ENCODE assay signal across 15 mouse cellular contexts in the genomic region with DNA sequence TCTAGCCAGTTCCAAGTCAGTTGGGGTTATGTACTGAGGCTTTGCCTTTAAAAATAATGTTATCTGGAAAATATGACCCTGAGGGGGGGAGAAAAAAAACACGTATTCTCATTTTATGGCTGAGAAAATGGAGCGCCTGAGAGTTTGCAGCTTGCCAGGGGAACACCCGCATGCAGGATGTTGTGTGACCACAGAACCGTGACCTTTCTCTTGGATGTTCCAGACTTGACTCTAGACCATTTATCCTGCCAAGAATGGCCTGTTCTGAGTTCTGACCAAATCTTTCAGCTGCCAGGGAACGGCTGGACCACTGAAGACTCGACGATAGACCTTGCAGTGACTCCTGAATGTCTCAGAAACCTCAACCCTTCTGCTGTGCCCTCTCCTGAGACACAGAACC. TPM values are rescaled to one million over a fixed set of nuclear protein-coding genes. Genes with fewer than 3 reads are reported as not detected.
DNase-seq lines count a peak whose midpoint lies in the region; ATAC-seq lines count a peak whose summit lies in the region.
"Had no signal": no experiment of that assay in that cellular context is flagged by ENCODE, and none has a peak within 500 bp of the region (broad histone marks: within the 10 kb centered on the region; RNA-seq: fewer than 3 reads in every experiment).

No protein-coding gene starts in this region.

- H3K27ac ChIP-seq in kidney, embryonic 14.5 days (ENCODE audit: low read depth, low read length) = no peak overlapping the region
- no peak overlapping the region for H3K27ac ChIP-seq in midbrain, embryonic 13.5 days
- H3K27ac ChIP-seq: forebrain, embryonic 13.5 days; hindbrain, postnatal 0 days; macrophage; stomach, embryonic 15.5 days had no signal

- peaks cover 8% of the 10 kb centered on the region; the same call in 1 of the 2 replicates for H3K4me1 ChIP-seq in kidney, embryonic 14.5 days (ENCODE audit: control insufficient read depth, insufficient read depth, low read length)
- peaks cover 4% of the 10 kb centered on the region; the same call in 1 of the 2 replicates for H3K4me1 ChIP-seq in midbrain, embryonic 13.5 days (replicated peaks)
- H3K4me1 ChIP-seq: forebrain, embryonic 13.5 days had no signal

- 40% methylated on average over 7 of the region's 7 CpGs for WGBS in kidney, embryonic 14.5 days
- WGBS in midbrain, embryonic 13.5 days = 85% methylated on average over 7 of the region's 7 CpGs

- no peaks in the 10 kb centered on the region for H3K9me3 ChIP-seq in kidney, embryonic 14.5 days (ENCODE audit: control insufficient read depth, low read length)
- H3K9me3 ChIP-seq in midbrain, embryonic 13.5 days = no peaks in the 10 kb centered on the region
- H3K9me3 ChIP-seq: forebrain, embryonic 13.5 days; stomach, embryonic 15.5 days had no signal

- peak; percentile 55 for DNase-seq in kidney, adult 18-20 months
- DNase-seq in heart, adult 9 months (ENCODE audit: low spot score in 2 of 2) = peak; percentile 77 to 82
- peak; percentile 49 to 58 for DNase-seq in heart, postnatal 36 days
- peak; percentile 26 for DNase-seq in lung, postnatal 25 days (ENCODE audit: low spot score)
- no peak for DNase-seq in urinary bladder, postnatal 36 days (ENCODE audit: low spot score in 2 of 2)

- H3K9ac ChIP-seq in kidney, embryonic 14.5 days (ENCODE audit: low read depth, low read length) = no peak overlapping the region
- H3K9ac ChIP-seq in midbrain, embryonic 13.5 days (replicated peaks) = no peak overlapping the region
- H3K9ac ChIP-seq: forebrain, embryonic 13.5 days; stomach, embryonic 15.5 days had no signal

- intact Hi-C loops in heart, postnatal 36 days (cut with DNase I) = loop anchor here (2.0 kb wide), 1 partner anchor 68 kb away; a partner anchor contains a TSS

- ATAC-seq in kidney, embryonic 14.5 days (ENCODE audit: low FRiP score, low TSS enrichment) = no peak
- no peak for ATAC-seq in midbrain, embryonic 13.5 days
- ATAC-seq: forebrain, embryonic 13.5 days; hindbrain, postnatal 0 days had no signal

- H3K4me2 ChIP-seq in kidney, embryonic 14.5 days (replicated peaks; ENCODE audit: low read depth, low read length) = no peak overlapping the region
- H3K4me2 ChIP-seq in midbrain, embryonic 13.5 days (replicated peaks) = no peak overlapping the region
- H3K4me2 ChIP-seq: forebrain, embryonic 13.5 days; stomach, embryonic 15.5 days had no signal

- H3K36me3 ChIP-seq in kidney, embryonic 14.5 days (ENCODE audit: control insufficient read depth, insufficient read depth, low read length) = no peaks in the 10 kb centered on the region
- peaks cover 3% of the 10 kb centered on the region for H3K36me3 ChIP-seq in midbrain, embryonic 13.5 days
- H3K36me3 ChIP-seq: stomach, embryonic 15.5 days had no signal

- H3K27me3 ChIP-seq in kidney, embryonic 14.5 days (ENCODE audit: control insufficient read depth, insufficient read depth, low read length) = no peaks in the 10 kb centered on the region
- no peaks in the 10 kb centered on the region for H3K27me3 ChIP-seq in midbrain, embryonic 13.5 days
- H3K27me3 ChIP-seq: forebrain, embryonic 13.5 days; stomach, embryonic 15.5 days had no signal

- H3K4me3 ChIP-seq in kidney, embryonic 14.5 days (ENCODE audit: low read length) = no peak overlapping the region
- H3K4me3 ChIP-seq in midbrain, embryonic 13.5 days (replicated peaks) = no peak overlapping the region
- H3K4me3 ChIP-seq: forebrain, embryonic 13.5 days; stomach, embryonic 15.5 days had no signal

RNA-seq across cellular contexts. Expression of a gene that starts 11.9 kb away (rescaled TPM):
- 0.38 and 0.43 TPM in 2 replicates for polyA plus RNA-seq in kidney, embryonic 14.5 days (2014; fragmentation: Nextera tagmentation; extraction: Ambion mirVana)
- 10 to 100 TPM; 68.3 to 69.5 TPM for total RNA-seq in heart, postnatal 36 days (2021)
- polyA plus RNA-seq in midbrain, embryonic 13.5 days (2015; fragmentation: Nextera tagmentation; extraction: Ambion mirVana) = 0.32 and 0.40 TPM in 2 replicates

RNA-seq across cellular contexts. Expression of a gene that starts 24.9 kb away (rescaled TPM):
- 5.1 and 8.4 TPM in 2 replicates for polyA plus RNA-seq in kidney, embryonic 14.5 days (2014; fragmentation: Nextera tagmentation; extraction: Ambion mirVana)
- total RNA-seq in heart, postnatal 36 days (2021) = 1 to 10 TPM; 1.7 to 1.9 TPM
- polyA plus RNA-seq in midbrain, embryonic 13.5 days (2015; fragmentation: Nextera tagmentation; extraction: Ambion mirVana) = 45.3 and 46.4 TPM in 2 replicates
- total RNA-seq: neutrophil, adult 5-6 weeks had no signal
- polyA plus RNA-seq: macrophage had no signal

RNA-seq across cellular contexts. Expression of a gene that starts 35.1 kb away (rescaled TPM):
- 6.9 and 10.3 TPM in 2 replicates for polyA plus RNA-seq in kidney, embryonic 14.5 days (2014; fragmentation: Nextera tagmentation; extraction: Ambion mirVana)
- 1 to 10 TPM; 2.1 to 3.1 TPM for total RNA-seq in heart, postnatal 36 days (2021)
- polyA plus RNA-seq in midbrain, embryonic 13.5 days (2015; fragmentation: Nextera tagmentation; extraction: Ambion mirVana) = 24.5 and 26.7 TPM in 2 replicates
- total RNA-seq: neutrophil, adult 5-6 weeks had no signal
- polyA plus RNA-seq: macrophage had no signal

RNA-seq across cellular contexts. Expression of a gene that starts 47.9 kb away (rescaled TPM):
- polyA plus RNA-seq in kidney, embryonic 14.5 days (2014; fragmentation: Nextera tagmentation; extraction: Ambion mirVana) = not detected in 2 replicates
- total RNA-seq in heart, postnatal 36 days (2021) = not detected
- polyA plus RNA-seq in midbrain, embryonic 13.5 days (2015; fragmentation: Nextera tagmentation; extraction: Ambion mirVana) = not detected in 2 replicates
- total RNA-seq: hindbrain, postnatal 0 days; layer of hippocampus, postnatal 14 days; neutrophil, adult 5-6 weeks had no signal
- polyA plus RNA-seq: embryonic facial prominence, embryonic 11.5 days; forebrain, embryonic 13.5 days; hindbrain, postnatal 0 days; limb, embryonic 11.5 days; macrophage had no signal

RNA-seq across cellular contexts. Expression of a gene that starts 54.4 kb away (rescaled TPM):
- polyA plus RNA-seq in kidney, embryonic 14.5 days (2014; fragmentation: Nextera tagmentation; extraction: Ambion mirVana) = not detected in 2 replicates
- not detected for total RNA-seq in heart, postnatal 36 days (2021)
- polyA plus RNA-seq in midbrain, embryonic 13.5 days (2015; fragmentation: Nextera tagmentation; extraction: Ambion mirVana) = not detected in 2 replicates
- total RNA-seq: layer of hippocampus, postnatal 14 days; neutrophil, adult 5-6 weeks had no signal
- polyA plus RNA-seq: embryonic facial prominence, embryonic 11.5 days; forebrain, embryonic 13.5 days; limb, embryonic 11.5 days; macrophage had no signal

Comparison
In these comparisons a context has a peak if more than half of its experiments do, and no peak if none do; other contexts are left out.
1. DNase-seq: peak in kidney, adult 18-20 months (single experiment), heart, adult 9 months (2 of 2), heart, postnatal 36 days (2 of 2) and lung, postnatal 25 days (single experiment); none in urinary bladder, postnatal 36 days (0 of 2).